Mouse (Mus musculus) liver, embryonic 16.5 days (tissue): ENCODE measurements around the gene Gm5460. TPM values are rescaled to one million over a fixed set of nuclear protein-coding genes. Genes with fewer than 3 reads are reported as not detected.

Source experiments
- ATAC-seq: fragments of 200-750 bp; cut with Nextera tagmentation; 2 replicates; pipeline ENCODE4 v1.8.0; 2017; ENCODE audit warnings: low read depth, mild to moderate bottlenecking, moderate number of reproducible peaks, moderate library complexity
- H3K27ac ChIP-seq: fragments of 300-500 bp; sonication (generic); 2 replicates; pipeline ENCODE4 v1.5.1; 2014; ENCODE audit warnings: mild to moderate bottlenecking, low read length
- H3K27me3 ChIP-seq: fragments of 300-500 bp; sonication (generic); 2 replicates; pipeline ENCODE4 v1.6.1; 2014; ENCODE audit warnings: low read depth, low read length, mixed read lengths; ENCODE audit not compliant: control insufficient read depth, insufficient read depth
- H3K36me3 ChIP-seq: fragments of 300-500 bp; sonication (generic); 2 replicates; pipeline ENCODE4 v1.6.1; 2014; ENCODE audit warnings: mild to moderate bottlenecking; ENCODE audit not compliant: control insufficient read depth, insufficient read depth
- H3K4me1 ChIP-seq: fragments of 300-500 bp; sonication (generic); 2 replicates; pipeline ENCODE4 v1.6.1; 2014; ENCODE audit warnings: low read depth, low read length, mixed read lengths; ENCODE audit not compliant: control insufficient read depth
- H3K4me2 ChIP-seq: fragments of 300-500 bp; sonication (generic); 2 replicates; pipeline ENCODE4 v1.6.1; 2014; ENCODE audit warnings: low read depth, low read length, mixed read lengths
- H3K4me3 ChIP-seq: fragments of 300-500 bp; sonication (generic); 2 replicates; pipeline ENCODE4 v1.5.1; 2014; ENCODE audit warnings: low read depth, mild to moderate bottlenecking, low read length
- H3K9ac ChIP-seq: fragments of 300-500 bp; sonication (generic); 2 replicates; pipeline ENCODE4 v1.6.1; 2014; ENCODE audit warnings: low read depth, low read length
- H3K9me3 ChIP-seq: fragments of 300-500 bp; sonication (generic); replicated peaks from 2 replicates; pipeline ENCODE4 v1.6.1; 2016; ENCODE audit warnings: low read length; ENCODE audit not compliant: control insufficient read depth
- WGBS: fragments of 180-500 bp; shearing (Covaris S2); extraction: QIAGEN DNeasy Blood & Tissue Kit; methylation state at CpG from one replicate; pipeline ENCODE4 v1.1.7; 2014; ENCODE audit not compliant: insufficient replicate concordance; 5-methylcytosine and 5-hydroxymethylcytosine counted together
- polyA plus RNA-seq: library from polyadenylated mRNA; unstranded; fragments of >200 nt; fragmentation: Nextera tagmentation; extraction: Ambion mirVana; gene quantifications from 2 replicates; pipeline ENCODE4 v1.2.1, GENCODE M21; 2015

Gm5460 gene
- polyA plus RNA-seq, 1 experiment from 2014 or later: not detected

DNA sequence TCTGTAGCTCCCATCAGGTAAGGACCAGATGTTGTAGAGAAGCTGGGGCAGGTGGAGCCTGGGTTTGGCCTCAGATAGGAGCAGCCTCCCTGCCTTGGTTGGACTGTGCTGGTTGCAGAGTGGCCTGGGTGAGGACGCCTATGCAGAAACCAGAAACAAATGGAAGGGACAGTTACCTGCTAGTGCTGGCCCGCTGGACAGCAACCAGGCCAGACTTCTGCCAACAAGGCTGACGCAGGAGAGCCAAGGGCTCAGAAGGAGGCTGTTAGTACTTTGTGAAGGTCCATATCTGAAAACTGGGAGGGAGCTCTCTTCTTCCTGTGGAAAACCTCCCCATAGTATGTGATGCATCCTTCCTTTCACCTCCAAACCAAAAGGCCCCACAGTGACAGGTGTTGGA is 26.8 kb downstream of the Gm5460 start:
- Histone ChIP-seq H3K4me2 (no peak overlapping the region), H3K27ac (no peak overlapping the region), H3K27me3 (no peaks in the 10 kb centered on the region), H3K4me1 (no peaks in the 10 kb centered on the region), H3K9me3 (no peaks in the 10 kb centered on the region), H3K36me3 (no peaks in the 10 kb centered on the region), H3K9ac (no peak overlapping the region), H3K4me3 (no peak overlapping the region)
- no peak for ATAC-seq
- WGBS: 44% methylated on average over 3 of the region's 3 CpGs

DNA sequence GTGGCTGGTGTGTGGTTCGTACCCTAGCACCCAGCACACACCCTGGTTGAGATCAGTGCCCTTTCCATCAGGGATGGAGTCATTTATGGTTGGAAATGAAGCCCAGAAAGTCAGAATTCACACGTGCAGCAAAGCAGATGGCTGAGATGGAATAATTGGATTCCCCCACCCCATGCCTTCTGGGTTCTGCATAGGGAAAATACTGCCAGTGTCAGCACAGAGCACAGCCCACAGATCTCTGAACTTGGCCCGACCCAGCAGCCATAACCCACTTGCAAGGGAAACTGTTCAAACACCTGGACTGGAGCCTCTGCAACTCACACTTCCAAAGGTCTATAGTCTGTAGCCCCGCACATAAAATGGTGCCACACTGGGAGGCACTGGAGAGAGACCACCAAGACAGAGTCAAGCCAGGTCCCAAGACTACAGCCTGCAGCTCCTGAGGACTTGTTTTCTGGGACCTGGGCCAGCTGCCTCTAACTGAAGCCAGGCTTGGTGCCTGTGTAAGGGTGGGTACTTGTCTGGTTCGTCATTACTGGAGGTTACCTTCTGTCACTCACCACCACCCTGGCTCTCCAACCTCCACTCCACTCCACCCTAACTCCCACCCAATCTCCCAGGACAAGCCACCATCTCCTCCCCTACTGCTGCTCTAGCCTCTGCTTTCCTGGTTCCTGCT is 33.7 kb downstream of the Gm5460 start:
- no peak for ATAC-seq
- WGBS: 49% methylated on average over 5 of the region's 5 CpGs
- no peaks in the 10 kb centered on the region for H3K27me3 ChIP-seq
- H3K9ac ChIP-seq: no peak overlapping the region
- H3K9me3 ChIP-seq: no peaks in the 10 kb centered on the region
- no peak overlapping the region for H3K27ac ChIP-seq
- no peaks in the 10 kb centered on the region for H3K4me1 ChIP-seq
- no peaks in the 10 kb centered on the region for H3K36me3 ChIP-seq
- no peak overlapping the region for H3K4me3 ChIP-seq
- H3K4me2 ChIP-seq: no peak overlapping the region

DNA sequence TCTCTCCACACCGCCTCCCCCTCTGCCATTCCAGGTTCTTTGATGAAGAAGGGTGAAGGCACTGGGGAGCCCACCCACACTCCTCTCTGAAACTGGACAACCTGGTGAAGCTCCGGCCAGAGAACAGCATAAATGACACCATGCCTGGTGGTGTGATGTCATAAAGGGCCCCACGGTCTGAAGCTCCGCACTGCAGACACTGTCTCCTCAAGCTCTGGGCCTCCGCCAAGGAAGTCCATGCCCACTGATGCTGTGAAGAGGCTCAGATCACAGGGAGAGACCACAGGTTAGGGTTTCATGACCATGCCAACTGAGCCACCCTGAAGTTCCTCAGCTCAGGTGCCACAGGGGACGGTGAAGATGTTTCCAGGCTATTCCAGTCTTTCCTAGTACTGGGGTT is 36.0 kb downstream of the Gm5460 start, which contains the start of gene Antxrl:
TSS of gene Antxrl (plus strand) at position 192 of the 400 bp plus-strand sequence.
- Histone ChIP-seq H3K4me3 (no peak within 1 kb of the TSS), H3K9me3 (no peaks in the 10 kb centered on the region), H3K27me3 (no peaks in the 10 kb centered on the region), H3K4me1 (no peaks in the 10 kb centered on the region), H3K36me3 (no peaks in the 10 kb centered on the region), H3K4me2 (no peak within 1 kb of the TSS), H3K27ac (no peak within 1 kb of the TSS), H3K9ac (no peak within 1 kb of the TSS)
- no peak for ATAC-seq
- 71% methylated on average over 6 of the region's 6 CpGs for WGBS

DNA sequence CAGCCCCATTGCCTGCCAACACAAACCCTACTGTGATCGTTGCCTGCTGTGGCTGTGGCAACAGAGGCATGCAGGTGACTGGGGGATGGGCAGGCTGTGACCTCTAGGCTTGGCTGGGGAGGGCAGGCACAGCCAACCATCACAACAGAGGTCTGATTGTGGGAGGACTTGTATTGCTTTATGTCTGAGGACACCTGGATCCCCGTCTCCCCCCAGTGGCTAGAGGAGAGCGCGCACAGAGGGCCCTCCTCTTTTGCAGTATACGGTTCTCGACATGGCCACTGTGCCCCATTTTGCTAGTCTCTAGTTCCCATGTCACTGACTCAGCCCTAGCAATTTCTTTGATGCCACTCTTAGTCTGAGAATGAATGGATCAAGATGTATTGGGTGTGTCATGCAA is 55.1 kb downstream of the Gm5460 start:
- no peaks in the 10 kb centered on the region for H3K9me3 ChIP-seq
- ATAC-seq: no peak
- H3K36me3 ChIP-seq: no peaks in the 10 kb centered on the region
- WGBS: 49% methylated on average over 6 of the region's 6 CpGs
- H3K4me3 ChIP-seq: no peak overlapping the region
- H3K4me1 ChIP-seq: no peaks in the 10 kb centered on the region
- no peak overlapping the region for H3K9ac ChIP-seq
- H3K27ac ChIP-seq: no peak overlapping the region
- no peak overlapping the region for H3K4me2 ChIP-seq
- no peaks in the 10 kb centered on the region for H3K27me3 ChIP-seq

DNA sequence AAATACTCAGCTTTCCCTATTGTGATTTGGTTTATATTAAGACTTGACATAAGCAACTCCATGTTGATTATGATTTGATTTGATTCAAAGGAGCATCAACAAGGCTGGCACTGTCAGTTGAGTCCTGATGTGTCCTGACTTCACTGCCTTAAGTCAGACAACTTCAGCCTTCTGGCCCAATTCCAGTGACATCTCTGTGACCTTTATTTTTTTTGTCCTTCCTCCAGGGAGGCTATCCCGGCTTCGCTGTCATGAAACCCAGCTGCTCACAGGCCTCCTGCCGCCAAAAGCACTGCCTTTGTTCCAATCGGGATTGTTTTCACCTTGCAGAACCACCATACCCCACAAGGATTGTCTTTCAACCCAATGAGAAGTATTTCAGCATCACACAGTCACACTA is 58.8 kb downstream of the Gm5460 start:
- Histone ChIP-seq H3K27me3 (no peaks in the 10 kb centered on the region), H3K4me2 (no peak overlapping the region), H3K9me3 (no peaks in the 10 kb centered on the region), H3K9ac (no peak overlapping the region), H3K4me1 (no peaks in the 10 kb centered on the region), H3K27ac (no peak overlapping the region), H3K4me3 (no peak overlapping the region), H3K36me3 (no peaks in the 10 kb centered on the region)
- no peak for ATAC-seq
- WGBS: 46% methylated on average over 4 of the region's 4 CpGs

DNA sequence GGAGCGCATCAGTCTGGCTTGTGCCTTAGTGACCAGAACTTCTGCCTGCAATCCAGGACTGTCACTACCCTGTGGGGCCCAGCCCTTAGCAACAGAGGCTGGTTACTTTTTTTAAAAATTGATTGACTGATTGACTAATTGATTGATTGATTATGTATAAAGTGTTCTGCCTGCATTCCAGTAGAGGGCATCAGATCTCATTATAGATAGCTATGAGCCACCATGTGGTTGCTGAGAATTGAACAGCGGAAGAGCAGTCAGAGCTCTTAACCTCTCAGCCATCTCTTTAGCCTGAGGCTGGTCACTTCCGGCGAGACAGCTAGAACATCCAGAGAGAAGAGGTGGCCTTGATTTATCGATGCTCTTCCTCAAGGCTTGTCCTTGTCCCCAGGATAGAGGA is 60.7 kb downstream of the Gm5460 start:
- no peaks in the 10 kb centered on the region for H3K36me3 ChIP-seq
- ATAC-seq: no peak
- no peak overlapping the region for H3K4me3 ChIP-seq
- H3K9ac ChIP-seq: no peak overlapping the region
- H3K4me1 ChIP-seq: no peaks in the 10 kb centered on the region
- no peak overlapping the region for H3K27ac ChIP-seq
- no peaks in the 10 kb centered on the region for H3K9me3 ChIP-seq
- WGBS: 53% methylated on average over 5 of the region's 5 CpGs
- no peak overlapping the region for H3K4me2 ChIP-seq
- H3K27me3 ChIP-seq: no peaks in the 10 kb centered on the region

DNA sequence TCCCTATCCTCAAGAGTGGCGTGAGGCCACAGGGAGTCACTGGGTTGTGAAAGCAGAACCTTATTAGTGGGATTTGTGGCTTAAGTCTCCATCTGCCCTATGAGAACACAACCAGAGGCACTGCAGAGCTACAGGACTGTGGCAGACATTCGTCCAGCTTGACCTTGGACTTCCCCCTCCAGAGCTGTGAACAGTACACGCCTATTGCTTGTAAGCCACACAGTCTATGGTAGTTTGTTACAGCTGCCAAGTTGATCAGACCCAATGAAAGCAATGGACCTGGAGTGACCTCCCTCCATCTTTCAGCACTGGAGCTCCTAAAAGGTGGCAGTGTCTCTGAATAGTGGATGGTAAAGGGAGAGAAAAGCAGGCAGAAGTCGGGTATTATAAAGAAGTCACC is 61.7 kb downstream of the Gm5460 start:
- Histone ChIP-seq H3K27ac (no peak overlapping the region), H3K36me3 (no peaks in the 10 kb centered on the region), H3K4me2 (no peak overlapping the region), H3K9me3 (no peaks in the 10 kb centered on the region), H3K27me3 (no peaks in the 10 kb centered on the region), H3K4me1 (no peaks in the 10 kb centered on the region), H3K9ac (no peak overlapping the region), H3K4me3 (no peak overlapping the region)
- 37% methylated on average over 4 of the region's 4 CpGs for WGBS
- ATAC-seq: no peak

DNA sequence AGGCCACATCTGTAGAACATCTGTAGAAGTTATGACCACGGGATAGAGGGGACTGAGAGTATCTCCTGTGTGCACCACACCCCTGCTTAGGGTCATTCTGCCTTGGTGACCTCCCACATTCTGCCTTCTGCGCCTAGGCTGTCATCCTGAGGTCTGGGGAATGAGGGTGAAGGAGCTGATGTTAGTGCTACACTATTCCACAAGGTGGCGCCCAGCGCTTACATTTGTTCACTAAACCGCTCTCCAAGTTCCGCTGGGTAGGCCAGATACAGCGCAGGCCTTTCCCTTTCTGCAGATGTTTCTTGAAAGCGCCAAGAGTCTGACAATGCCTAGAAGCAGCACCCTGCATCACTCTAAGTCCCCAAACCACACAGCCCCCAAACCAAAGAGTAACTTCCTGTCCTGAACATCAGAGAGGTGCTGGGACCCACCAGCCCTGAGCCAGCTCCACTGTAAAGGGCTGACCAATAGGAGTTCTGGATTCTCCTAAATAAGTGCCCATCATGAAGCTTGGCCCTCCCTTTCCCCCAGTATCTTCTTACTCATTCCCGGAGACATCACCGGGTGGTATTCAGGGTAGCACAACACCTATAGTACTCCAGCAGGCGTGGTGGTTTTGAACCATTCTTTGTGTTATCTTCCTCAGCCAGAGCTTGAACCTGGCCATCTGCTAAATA is 63.9 kb downstream of the Gm5460 start:
- H3K27me3 ChIP-seq: no peaks in the 10 kb centered on the region
- H3K27ac ChIP-seq: no peak overlapping the region
- H3K9ac ChIP-seq: no peak overlapping the region
- H3K4me2 ChIP-seq: no peak overlapping the region
- H3K36me3 ChIP-seq: no peaks in the 10 kb centered on the region
- no peak for ATAC-seq
- no peak overlapping the region for H3K4me3 ChIP-seq
- H3K4me1 ChIP-seq: no peaks in the 10 kb centered on the region
- H3K9me3 ChIP-seq: no peaks in the 10 kb centered on the region
- 10% methylated on average over 11 of the region's 11 CpGs for WGBS

DNA sequence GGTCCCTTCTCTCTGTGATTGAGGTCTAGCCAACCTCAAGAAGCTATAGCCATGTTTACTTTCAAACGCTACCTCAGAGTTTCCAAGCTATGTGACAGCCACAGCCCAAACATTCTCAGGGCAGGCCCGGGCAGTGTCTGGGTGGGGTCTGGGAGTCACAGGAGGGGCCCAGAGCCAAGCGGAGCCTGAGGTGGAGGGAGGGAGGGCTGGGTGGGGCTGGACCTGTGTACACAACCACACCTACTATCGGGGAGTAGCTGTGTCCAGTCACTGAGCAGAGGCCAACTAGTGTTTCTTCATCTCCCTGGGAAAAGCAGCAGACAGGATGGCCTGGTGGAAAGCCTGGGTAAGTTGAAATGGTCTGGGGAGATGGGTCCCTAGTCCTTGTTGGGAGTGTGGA is 69.2 kb downstream of the Gm5460 start, which contains the start of gene Anxa8:
TSS of gene Anxa8 (plus strand) at position 251 of the 400 bp plus-strand sequence.
- Histone ChIP-seq H3K27ac (no peak within 1 kb of the TSS), H3K4me2 (no peak within 1 kb of the TSS), H3K4me1 (no peaks in the 10 kb centered on the region), H3K4me3 (no peak within 1 kb of the TSS), H3K9me3 (no peaks in the 10 kb centered on the region), H3K9ac (no peak within 1 kb of the TSS), H3K27me3 (no peaks in the 10 kb centered on the region), H3K36me3 (no peaks in the 10 kb centered on the region)
- no peak for ATAC-seq
- 46% methylated on average over 4 of the region's 4 CpGs for WGBS
